Mouse (Mus musculus): Measurements from ENCODE around the gene Man2a1.

The Man2a1 gene

DNA sequence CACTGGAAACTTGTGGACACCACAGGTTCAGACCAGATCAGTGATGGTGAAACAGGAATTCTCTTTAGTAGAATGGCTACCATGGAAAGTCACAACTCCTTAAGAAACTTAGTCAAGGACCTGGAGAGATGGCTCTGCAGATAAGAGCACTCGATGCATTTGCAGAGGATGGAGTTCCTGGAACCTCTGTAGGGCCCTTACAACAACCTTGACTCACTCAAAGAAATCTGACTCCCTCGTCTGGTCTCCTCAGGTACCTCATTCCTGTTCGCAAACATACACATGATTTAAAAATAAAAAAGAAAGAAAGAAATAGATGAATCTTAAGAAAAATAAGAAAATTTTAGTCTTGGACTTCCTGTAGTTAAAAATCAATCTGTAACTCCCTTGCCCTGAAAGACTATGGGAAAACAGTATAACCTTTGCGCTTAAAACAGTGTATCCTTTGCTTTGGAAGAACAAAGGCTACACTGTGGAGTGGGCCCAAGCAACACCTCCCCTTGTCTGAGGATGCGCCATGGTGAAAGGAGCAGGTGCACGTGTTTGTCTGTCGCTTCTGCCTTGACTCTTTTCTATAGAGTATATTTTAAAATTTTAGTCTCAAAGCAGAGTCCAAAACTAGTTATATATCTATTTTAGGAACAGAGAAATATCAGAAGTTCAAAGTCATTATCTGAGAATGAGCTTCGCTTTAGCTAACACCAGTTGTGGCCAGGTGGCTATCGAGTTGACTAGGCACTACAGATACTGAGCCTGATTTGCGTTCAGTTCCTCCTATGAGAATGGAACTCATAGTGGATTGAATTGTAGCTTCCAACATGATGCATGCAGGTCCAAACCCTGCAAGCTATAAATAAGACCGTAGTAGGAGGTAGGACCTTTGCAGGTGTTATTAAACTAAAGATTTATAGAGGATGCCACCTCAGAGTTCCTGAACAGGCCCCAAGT is 163.9 kb downstream of the Man2a1 start:
- DNase-seq, result no peak

DNA sequence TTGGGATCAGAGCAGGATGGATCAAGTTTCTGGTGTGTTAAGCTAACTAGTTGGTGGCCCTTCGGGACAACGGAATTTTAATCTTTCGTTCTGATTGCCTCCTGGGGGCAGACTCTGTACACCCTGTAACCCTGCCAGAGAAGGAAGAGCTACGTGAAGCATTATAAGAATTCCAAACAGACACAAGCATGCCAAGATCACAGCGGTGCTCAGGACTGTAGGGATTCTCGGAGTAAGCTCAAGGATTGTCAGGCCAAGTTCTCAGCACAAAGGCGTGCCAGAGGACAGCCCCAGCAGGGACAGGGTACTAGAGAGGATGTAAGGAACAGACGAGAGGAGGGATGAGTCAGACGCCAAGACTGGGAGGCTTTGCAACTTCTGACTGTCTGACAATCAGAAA is 164.8 kb downstream of the Man2a1 start:
- DNase-seq, result no peak

DNA sequence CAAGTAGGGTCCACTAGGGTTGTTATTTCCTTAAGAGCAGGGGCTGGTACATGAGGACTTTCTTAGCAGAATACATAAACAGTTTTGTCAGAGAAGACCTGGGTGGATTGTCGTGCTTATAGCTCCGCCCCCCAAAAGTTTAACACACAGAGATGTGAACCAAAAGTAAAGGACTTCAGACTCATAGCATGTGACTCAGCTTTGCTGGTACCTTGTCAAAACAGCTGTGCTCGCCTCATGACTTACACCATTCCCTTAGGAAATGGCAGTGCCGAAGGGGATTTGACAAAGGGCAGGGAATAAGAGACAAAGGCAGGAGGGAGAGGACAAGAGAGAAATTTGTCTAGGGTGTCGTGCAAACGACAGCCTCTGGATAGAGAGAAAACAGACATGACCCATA is 166.0 kb downstream of the Man2a1 start:
- DNase-seq, result no peak

DNA sequence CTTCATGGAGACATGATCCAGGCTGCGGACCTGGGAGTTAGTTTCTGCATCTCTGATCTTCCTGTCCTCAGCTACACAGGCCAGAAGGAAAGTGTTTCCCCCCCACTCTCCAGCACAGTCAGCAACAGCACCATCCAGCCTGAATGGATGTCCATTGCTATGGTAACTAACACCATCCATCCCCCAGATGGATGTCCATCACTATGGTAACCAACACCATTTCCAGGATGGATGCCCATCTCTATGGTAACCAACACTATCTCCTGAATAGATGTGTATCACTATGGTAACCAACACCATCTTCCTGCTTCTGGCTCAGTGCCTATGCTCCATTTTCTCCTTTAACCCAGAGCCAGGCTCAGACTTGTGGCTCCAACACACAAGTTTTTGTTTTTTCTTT is 169.7 kb downstream of the Man2a1 start:
- DNase-seq, result peak; percentile 46

DNA sequence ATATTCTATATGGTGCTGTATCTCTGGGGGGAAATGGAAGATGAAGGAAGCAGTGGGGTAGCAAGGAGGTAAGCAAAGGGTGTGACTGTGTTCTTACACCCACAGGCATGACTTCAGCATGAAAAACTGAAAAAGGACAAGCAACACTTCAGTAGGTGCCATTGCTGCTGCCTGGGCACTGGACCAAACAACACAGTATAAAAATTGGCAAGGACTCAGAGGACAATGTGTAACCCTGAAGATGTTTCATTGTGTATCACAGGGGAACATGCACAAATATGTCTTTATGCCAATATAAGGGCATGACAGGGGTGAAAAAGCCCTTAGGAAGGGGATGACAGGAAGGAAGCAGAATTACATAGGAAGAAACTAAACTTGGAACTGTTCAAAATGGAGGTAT is 172.1 kb downstream of the Man2a1 start:
- no peak for DNase-seq

DNA sequence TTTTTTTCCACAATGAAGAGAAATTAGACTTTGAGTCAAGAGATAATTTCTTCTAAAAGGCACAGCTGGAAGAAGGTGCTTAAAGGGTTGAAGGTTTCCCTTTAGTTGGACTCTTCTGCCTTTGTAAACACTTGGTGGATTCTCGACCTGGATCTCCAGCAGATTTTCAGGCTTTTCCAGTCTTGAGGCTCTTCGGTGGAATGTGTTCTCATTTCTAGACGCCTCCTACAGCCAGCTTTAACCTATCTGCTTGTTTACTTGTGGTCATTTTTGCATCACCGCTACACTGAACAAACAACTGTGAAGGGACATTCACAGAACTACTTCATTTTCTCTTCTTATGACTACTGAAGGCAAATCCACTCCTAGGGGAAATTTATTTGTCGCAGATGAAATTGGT is 173.7 kb downstream of the Man2a1 start:
- DNase-seq, result no peak

DNA sequence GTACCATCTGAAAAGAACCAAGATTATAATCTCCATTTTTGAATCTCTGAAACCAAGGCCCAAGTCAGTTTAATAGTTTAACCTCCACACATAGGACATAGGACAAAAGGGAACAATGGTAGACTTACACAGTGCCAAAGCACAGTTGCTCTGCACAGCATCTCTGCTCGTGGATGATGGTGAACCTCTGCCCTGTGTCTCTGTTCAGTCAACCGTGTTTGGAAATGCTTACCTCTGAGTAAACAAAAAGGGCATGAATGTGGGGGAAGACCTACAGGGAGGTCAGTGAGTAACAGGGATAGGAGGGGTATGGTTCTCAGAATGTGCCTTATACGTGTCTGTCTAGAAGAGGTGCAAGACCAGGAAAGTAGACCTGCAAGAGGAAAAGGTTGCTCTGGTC is 177.8 kb downstream of the Man2a1 start:
- DNase-seq, result no peak

DNA sequence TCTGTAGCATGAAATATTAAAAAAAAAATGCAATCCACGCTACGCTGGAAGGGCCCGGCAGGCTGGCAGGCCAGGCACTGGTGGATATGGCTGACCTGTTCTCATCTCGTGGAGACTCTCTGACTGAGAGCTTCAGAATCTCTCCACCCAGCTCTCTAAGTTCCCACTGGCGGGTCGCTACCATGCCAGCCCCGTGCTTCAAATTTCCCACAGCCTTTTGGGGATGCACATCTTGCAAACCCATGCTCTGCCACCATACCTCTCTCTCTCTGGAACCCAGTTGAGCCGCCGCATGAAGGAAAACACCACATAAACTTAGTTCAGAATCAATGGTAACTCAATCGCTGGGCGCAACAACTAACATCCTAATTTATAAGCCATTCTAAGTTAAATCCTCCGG is 178.2 kb downstream of the Man2a1 start:
- no peak for DNase-seq

DNA sequence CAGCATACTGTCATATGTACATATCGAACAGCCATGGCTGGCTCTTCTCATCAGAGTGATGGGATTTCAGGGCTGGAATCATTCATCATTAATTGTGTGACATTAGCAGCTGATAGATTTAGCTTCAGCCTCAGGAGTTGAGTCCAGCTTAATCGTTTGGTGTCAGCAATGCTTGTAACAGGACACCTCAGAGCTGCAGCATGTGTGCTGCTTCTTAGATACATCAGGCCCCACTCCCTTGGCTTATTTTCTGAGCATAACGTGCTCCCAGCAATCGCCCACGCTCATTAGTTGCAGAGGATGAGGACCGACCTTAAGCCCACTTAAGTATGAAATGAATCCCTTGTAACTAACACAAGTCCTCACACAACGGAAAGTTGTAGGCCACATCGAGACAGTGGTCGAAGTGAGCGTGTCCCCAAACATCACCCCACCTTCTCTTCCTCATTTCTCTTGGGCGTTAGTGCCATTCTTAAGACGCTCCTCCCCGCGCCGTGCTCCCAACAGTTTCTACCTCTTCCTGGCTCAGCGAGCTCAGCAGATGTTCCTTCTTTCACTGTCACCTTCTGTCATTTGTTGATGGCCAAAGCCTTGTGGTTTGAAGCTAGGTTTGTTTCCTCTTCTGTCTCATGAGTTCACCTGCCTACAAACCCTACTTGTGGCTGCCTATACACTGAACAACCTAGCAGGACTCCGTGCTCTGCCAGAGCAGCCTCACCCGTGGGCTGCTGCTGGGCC is 180.4 kb downstream of the Man2a1 start:
- DNase-seq, result peak; percentile 29

DNA sequence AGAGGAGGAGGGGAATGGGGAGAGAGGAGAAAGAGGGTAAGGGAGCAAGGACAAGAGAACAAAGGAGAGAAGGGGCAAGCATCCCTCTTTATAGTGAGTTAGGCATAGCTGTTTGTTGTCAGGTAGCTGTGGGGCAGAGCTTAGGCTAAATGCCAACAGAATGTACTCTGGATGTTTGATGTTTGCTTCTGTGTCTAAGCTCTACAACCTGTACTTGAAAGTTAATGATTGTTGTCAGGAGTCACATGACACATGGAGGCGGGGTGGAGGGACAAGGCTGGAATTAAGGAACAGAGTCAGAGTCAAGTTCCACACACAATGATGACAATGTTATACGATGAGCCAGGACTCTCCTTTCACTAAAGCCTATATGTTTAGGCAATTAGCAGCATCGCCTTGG is 181.8 kb downstream of the Man2a1 start:
- DNase-seq, result no peak

DNA sequence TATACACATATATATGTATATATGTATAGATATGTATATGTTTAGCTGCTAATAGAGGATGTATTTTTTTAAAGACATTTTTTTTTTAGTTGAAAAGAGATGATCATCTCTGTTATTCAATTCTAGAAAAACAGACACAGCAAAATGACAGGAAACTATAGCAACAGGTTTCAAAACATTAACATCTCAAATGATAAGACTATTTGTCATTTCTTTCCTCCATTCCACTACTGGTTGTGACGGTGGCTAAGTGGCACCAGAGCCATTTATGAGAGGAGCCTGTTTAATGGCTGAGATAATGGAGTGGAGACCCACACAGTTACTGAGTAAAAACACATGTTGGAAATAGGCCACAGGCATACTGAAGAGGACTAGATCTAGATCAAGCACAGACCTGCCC is 185.4 kb downstream of the Man2a1 start:
- DNase-seq, result no peak

DNA sequence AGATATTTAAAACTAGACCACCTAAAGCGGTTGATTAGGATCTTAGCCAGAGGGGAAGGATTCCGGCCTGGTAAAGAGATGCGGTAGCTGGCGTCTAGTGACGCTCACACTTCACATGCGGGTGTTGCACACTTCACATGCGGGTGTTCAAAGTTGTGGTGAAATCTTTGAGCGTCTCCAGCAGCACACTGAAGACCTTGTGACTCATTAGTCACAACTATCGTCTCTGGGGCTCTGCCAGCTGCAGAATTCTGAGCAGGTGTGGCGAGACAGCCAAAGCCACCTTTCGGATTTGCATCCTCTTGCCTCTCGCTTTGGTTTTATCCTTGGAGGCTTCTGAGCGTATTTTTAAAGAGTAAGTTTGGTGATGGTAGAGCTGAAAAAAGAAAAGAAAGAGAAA is 187.8 kb downstream of the Man2a1 start:
- DNase-seq, result no peak

DNA sequence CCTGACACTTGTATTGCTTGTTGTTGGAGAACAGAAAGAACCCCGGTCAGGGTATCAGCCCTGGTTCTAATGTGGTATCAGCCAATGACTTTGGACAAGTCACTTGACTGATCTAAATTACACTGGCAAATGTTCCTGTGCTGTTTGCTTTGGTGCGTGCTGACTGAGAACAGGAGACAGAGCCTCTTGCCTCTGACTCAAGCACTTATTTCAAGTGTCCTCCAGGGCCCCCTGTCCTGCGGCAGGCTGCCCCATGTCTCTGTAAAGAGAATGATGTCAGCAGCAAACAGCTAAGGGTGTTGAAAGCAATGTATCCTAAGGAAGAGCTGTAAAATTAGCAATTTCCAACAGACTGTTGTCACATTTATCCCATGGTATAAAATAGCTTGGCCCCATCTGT is 188.6 kb downstream of the Man2a1 start:
- DNase-seq, result no peak

DNA sequence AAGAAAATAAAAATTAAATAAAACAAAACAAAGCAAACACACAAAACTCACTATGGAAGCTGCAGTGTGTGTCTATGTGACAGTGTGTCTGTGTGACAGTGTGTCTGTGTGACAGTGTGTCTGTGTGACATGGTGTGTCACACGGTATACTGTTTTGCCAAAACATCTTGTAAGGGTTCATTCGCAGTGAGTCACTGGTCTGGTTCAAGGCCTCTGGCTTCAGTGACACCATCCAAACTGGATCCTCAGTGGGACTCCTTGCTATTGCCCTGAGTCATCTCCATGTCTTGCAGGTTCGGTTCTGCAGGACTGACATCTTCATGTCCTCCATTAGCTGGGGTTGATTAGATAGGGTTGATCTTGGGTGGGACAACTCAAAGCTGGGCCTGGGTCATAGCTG is 191.5 kb downstream of the Man2a1 start:
- no peak for DNase-seq

DNA sequence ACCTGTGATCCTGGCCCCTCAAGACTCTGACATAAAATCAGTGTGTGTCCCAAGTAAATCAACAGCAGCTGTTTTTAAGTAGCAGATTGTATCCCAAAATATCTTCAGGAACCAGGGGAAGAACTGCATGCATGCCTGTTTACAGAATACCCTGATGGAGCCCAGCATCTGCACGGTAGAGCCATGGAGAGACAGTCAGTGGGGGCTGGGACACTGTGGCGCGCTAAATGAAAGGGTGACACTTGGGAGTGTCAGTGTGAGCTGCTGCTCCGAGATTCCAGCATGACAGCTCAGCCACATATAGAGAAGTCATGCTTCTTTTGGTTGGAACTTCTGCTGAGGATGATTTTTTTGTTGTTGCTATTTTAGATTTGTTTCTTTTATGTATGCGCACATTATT is 192.1 kb downstream of the Man2a1 start:
- DNase-seq, result no peak

DNA sequence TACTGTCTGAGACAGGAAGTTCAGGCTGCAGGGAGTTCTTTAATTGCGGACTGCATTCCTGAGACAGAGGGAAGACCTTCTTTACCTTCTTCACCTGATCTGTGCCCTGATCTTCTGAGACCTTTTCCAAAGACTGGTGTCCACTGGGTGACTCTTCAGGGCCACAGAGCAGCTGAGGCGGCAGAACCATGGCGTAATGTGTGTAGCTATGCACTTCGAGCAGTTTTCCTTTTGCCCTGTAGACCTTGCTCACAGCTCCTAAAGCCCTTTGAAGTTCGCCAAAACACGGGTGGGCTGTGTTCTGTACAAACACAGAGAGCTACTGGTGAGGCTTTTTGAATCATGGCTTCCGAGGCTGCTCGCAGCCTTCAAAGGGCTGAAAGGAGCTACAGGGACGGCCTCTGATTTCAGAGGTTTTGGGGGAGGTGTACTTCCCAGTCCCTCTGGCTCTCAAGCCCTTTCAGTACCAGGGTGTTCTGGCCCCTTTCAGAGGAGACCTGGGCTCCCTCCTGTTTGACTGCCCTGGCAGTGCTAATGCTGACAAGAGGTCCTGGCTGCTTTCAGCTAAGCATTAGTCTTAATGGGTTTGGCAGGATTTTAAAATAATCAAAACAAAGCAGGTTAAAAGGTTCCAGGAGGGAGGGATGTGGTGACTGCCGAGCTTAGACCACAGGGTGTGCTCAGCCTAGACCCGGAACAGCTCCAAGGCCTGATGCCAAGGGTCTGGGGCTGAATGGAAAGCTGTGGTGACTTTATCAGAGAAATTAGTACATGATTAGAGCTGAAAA is 201.8 kb downstream of the Man2a1 start:
- DNase-seq, result peak; percentile 39

DNA sequence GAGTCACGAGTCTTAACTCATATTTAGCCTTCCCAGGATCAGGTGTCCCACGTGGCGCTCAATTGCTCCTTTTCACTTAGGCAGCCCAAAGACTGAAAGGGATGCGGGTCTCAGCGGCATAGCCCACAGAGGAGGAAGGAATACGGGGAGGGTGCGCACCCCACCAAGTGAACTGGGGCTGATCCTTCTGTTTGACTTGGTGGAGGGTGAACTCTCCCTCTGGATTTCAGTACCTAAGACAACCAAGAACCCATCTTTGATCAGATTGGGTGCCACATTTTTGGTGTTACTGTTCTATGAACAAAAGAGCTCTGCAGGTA is 202.4 kb downstream of the Man2a1 start:
- no peak for DNase-seq

Data from embryo, embryonic 11 days (tissue).